Mouse (Mus musculus) bone marrow, adult 2 months (tissue): ENCODE data around the gene Glb1l. TPM values are rescaled to one million over a fixed set of nuclear protein-coding genes. Genes with fewer than 3 reads are reported as not detected.

ENCODE experiments used
- H3K27ac ChIP-seq: fragments of 200-500 bp; 2 replicates; pipeline ENCODE4 v1.5.1; 2012; ENCODE audit warnings: low read depth, mild to moderate bottlenecking, control low read depth, inconsistent platforms, low read length; ENCODE audit not compliant: control insufficient read depth, poor library complexity, insufficient read depth
- H3K4me1 ChIP-seq: fragments of 200-500 bp; 2 replicates; pipeline ENCODE4 v1.6.1; 2011; ENCODE audit warnings: low read length; ENCODE audit not compliant: control insufficient read depth, insufficient read depth
- H3K4me3 ChIP-seq: fragments of 200-500 bp; replicated peaks from 2 replicates; pipeline ENCODE3; 2011; ENCODE audit warnings: mild to moderate bottlenecking, low read depth, low read length, control low read depth; ENCODE audit not compliant: control insufficient read depth
- CTCF ChIP-seq: fragments of 200-500 bp; IDR thresholded peaks from 2 replicates; pipeline ENCODE4 v1.5.1; 2011; ENCODE audit warnings: low read length, control low read depth; ENCODE audit not compliant: control insufficient read depth, insufficient read depth
- POLR2A ChIP-seq: fragments of 200-500 bp; IDR thresholded peaks from 2 replicates; pipeline ENCODE4 v1.6.1; 2011; ENCODE audit warnings: low read depth, mild to moderate bottlenecking, control low read depth, low read length, borderline replicate concordance; ENCODE audit not compliant: control insufficient read depth
- WGBS: fragments of 180-500 bp; shearing (Covaris S2); methylation state at CpG from one replicate; pipeline ENCODE4 v1.1.7; 2018; 5-methylcytosine and 5-hydroxymethylcytosine counted together
- polyA plus RNA-seq: library from polyadenylated mRNA; stranded (reverse); fragments of >200 nt; gene quantifications from 2 replicates; pipeline ENCODE4 v1.2.4, GENCODE M21; 2011; ENCODE audit warnings: low replicate concordance; ENCODE audit not compliant: missing spikeins, insufficient read depth, insufficient read length

The Glb1l gene
- polyA plus RNA-seq, 1 experiment: 43.6 TPM

DNA sequence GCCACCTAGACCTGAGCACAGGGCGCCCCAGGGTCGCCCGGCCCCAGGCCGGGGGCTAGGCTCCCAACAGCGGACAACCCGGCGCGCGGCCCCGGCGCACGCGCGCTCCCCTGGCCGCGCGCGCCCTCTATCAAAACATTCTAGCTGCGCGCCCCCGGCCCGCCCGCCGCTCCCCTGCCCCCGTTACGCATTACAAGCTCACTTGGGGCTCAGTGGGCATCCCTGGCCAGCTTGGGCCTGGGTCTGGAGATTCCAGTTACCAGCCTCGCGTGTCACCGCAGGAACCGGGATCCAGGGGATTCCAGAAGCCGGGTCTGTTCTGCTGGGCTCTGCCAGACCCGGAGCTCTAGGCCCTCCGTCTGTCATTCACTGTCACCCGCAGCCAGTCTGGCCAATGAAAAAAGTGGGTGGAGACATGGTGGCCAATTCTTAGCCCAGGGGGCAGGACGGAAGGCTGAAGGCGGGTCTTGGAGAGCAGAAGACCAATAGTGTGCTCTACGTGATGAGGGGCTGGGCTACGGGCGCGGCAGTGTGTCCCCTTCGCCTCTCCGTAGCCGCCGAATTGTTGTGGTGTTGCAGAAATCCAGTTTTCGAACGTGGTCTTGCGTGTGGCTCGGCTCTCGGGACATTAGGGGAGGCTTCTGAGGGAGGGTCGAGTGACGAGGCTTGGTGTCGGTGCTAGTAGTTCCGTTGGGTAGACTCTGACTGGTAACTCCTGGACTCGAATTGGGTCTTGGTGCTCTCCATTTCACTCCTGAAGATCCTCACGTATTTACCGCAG is 18.8 kb downstream of the Glb1l start, which contains the start of the genes Ankzf1 and Atg9a:
Gene Ankzf1, plus strand, starts transcription at position 530 of the 781 bp plus-strand sequence.
Gene Atg9a, minus strand, starts transcription at position 575 of the 781 bp plus-strand sequence.
- TF ChIP-seq CTCF (no peak), POLR2A (peak; percentile 67; the same call in 1 of the 2 replicates)
- Histone ChIP-seq H3K4me1 (peaks cover 1% of the 10 kb centered on the region; the same call in 1 of the 2 replicates), H3K4me3 (peak within 1 kb of the TSS; percentile 85), H3K27ac (peak within 1 kb of the TSS; percentile 92)
- 1% methylated on average over 56 of the region's 56 CpGs for WGBS

DNA sequence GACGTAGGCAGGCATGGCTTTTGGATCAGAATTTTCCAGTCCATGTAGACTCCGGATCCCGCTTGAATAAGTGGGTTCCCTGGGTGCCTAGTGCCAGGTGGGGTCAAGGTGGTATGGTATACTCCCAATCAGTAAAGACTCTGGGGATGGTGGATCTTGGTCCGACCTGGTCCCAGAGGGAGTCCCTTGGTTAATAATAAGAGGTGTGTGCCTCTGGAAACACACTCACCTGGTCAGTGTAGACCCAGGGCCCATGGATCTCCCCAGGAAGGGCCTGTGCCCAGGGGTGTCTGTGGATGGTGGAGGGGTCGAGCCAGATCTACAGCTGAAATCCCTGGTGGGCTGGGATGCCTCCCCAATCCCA is 19.4 kb downstream of the Glb1l start:
- Histone ChIP-seq H3K4me1 (peaks cover 1% of the 10 kb centered on the region; the same call in 1 of the 2 replicates), H3K27ac (peak overlapping the region; percentile 84)

DNA sequence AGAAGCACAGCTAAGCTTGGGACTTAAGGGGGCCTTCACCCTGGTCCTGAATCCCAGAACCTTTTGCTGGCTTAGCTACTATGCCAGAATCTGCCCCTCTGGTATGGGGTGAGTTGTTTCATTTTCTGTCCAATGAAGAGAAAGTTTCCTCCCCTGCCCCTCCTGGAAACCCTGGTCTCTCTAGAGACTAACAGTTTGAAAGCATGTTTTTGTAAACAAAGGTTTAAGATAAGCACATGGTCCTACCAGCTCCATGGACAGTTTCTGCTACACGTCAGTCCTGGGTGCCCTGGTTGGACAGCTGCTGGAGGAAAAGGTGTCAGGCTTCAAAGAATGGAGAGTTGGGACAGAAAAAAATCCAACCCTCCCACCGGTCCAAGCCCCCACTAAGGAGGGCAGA is 20.0 kb downstream of the Glb1l start:
- H3K4me1 ChIP-seq: peaks cover 1% of the 10 kb centered on the region; the same call in 1 of the 2 replicates
- H3K4me3 ChIP-seq: peak overlapping the region; percentile 7
- 44% methylated on average over 2 of the region's 2 CpGs for WGBS
- no peak overlapping the region for H3K27ac ChIP-seq
- TF ChIP-seq POLR2A (no peak), CTCF (no peak)

More for the DNA sequence above, 19.4 kb downstream of the Glb1l start:
- H3K4me3 ChIP-seq: peak overlapping the region; percentile 85
- WGBS: 48% methylated on average over 5 of the region's 5 CpGs
- TF ChIP-seq CTCF (no peak), POLR2A (no peak)

DNA sequence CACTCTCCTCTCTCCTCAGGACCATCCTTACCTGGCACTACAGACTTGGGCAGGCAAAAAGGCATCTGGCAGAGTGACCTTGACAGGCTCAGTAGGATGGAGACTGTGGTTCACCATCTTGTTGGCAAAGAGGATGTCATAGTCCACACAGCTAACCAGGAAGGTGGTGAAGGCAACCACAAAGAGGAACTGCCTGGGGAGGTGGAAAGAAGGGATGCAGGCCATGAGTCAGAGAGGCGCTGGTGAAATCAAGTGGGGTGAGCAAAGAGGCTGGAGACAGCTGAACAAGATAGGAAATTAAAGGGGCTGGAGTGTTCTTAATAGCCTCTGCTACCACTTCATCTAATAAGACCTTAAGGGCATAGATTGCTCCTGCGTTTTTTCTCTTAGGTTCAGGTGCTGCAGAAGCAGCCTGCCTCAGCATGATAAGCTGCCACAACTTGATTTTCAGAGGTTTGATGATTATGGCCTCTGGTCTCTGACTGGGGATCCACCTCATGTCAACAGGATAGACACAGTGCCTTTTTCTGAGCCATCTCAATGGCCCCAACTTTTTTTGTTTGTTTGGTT is 22.6 kb downstream of the Glb1l start:
- H3K27ac ChIP-seq: peak overlapping the region; percentile 39; the same call in 1 of the 2 replicates
- H3K4me3 ChIP-seq: no peak overlapping the region
- H3K4me1 ChIP-seq: peaks cover 1% of the 10 kb centered on the region; the same call in 1 of the 2 replicates
- no peak for TF ChIP-seq POLR2A
- no peak for TF ChIP-seq CTCF
- 8% methylated on average over 2 of the region's 2 CpGs for WGBS

DNA sequence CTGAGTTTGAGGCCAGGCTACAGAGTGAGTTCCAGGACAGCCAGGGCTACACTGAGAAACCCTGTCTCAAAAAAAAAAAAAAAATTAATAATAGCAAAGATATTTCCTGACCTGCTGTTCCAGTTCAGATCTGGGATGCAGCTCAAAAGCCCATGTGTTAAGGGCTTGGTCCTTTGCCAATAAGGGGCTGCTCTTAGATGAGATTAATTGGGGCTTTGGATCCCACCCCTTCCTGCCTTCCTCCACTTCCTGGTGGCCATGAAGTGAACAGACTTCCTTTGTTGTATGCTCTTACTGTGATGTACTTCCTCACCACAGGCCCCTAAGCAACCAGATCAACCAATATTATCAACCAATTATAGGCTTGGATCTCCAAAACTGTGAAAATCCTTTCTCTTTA is 23.5 kb downstream of the Glb1l start:
- Histone ChIP-seq H3K4me3 (no peak overlapping the region), H3K27ac (no peak overlapping the region), H3K4me1 (peaks cover 1% of the 10 kb centered on the region; the same call in 1 of the 2 replicates)
- TF ChIP-seq CTCF (no peak), POLR2A (no peak)

DNA sequence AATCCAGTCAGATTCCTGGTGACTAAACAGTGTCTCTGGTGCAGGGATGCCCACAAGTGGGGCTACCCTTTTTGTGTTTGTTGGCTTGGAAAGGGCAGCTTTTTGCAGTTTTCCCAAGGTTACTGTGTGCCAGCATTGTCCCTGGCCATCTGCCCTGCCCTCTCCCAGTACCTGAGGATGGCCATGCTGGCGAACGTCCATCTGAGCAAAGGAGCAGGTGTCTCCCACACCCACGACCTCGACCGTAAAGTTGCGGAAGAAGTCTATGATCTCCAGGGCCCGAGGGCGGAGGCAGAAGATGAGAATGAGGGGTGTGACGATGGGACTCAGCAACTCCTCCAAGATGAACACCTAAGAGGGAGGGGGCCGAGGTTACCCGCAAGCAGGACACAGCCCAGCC is 25.1 kb downstream of the Glb1l start:
- WGBS: 91% methylated on average over 11 of the region's 11 CpGs

DNA sequence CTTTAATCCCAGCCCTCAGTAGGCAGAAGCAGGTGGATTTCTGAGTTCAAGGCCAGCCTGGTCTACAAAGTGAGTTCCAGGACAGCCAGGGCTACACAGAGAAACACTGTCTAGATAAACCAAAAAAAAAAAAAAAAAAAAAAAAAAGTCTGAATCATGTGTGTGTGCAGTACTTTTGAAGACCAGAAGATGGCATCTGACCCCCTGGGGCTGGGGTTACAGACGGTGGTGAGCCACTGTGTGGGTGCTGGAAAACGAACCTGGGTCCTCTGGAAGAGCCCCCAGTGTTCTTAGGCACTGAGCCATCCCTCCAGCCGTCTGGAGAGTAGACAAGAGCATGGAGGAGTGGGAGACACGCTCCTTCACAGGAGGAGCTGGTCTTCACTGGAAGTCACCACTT is 28.5 kb downstream of the Glb1l start:
- H3K27ac ChIP-seq: no peak overlapping the region
- H3K4me3 ChIP-seq: no peak overlapping the region
- TF ChIP-seq CTCF (no peak; the same call in 1 of the 2 replicates), POLR2A (no peak)
- WGBS: 83% methylated on average over 4 of the region's 4 CpGs
- no peaks in the 10 kb centered on the region; the same call in 1 of the 2 replicates for H3K4me1 ChIP-seq

More for the DNA sequence above, 25.1 kb downstream of the Glb1l start:
- no peak overlapping the region for H3K4me3 ChIP-seq
- H3K27ac ChIP-seq: no peak overlapping the region
- peaks cover 1% of the 10 kb centered on the region; the same call in 1 of the 2 replicates for H3K4me1 ChIP-seq
- TF ChIP-seq POLR2A (no peak), CTCF (no peak)

DNA sequence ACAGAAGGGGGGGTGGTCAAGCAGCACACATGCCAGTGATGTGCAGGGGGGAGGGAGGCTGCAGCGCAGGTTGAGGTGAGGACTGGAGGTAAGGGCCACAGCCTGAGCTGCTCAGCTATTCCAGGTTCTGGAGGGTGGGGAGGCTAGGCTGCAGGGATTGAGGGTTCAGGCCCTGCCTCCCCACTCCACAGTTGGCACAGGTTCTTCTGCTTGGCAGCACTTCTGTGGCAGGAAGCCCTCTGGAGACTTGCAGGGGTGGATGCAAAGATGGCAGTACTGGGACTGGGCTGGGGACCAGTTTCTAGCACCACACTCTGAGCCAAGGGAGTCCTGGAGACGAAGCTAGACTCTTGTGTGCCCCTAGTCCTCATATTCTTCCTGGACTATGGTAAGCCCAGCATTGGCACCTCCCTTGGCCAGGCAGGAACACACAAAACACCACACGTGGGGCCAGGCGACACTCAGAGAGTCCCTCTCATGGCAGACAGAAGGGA is 29.2 kb downstream of the Glb1l start:
- H3K4me1 ChIP-seq: no peaks in the 10 kb centered on the region; the same call in 1 of the 2 replicates
- no peak overlapping the region for H3K4me3 ChIP-seq
- TF ChIP-seq CTCF (no peak), POLR2A (no peak)
- H3K27ac ChIP-seq: no peak overlapping the region
- WGBS: 93% methylated on average over 4 of the region's 4 CpGs
